Comparison of ENCODE assay signal across 32 mouse cellular contexts in the genomic region with DNA sequence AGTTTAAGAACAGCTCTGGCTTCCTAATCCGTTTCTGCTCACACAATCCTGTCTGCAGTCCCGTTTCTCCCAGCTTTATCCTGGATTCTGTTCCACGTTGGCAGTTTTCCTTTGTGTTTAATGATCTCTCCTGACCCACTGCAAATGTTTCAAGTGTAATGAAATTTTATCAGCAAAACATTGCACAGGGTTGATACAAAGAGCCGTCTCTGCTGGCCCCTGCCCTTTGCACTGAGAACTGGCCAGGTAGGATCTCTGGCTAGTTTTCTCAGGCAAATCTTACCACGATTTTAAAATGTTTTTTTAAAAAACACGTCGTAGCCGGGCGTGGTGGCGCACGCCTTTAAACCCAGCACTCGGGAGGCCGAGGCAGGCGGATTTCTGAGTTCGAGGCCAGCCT. TPM values are rescaled to one million over a fixed set of nuclear protein-coding genes. Genes with fewer than 3 reads are reported as not detected.
A peak's percentile ranks its signal among the peaks of the same experiment; 100 is the strongest.
DNase-seq lines count a peak whose midpoint lies in the region; ATAC-seq and TF ChIP-seq lines count a peak whose summit lies in the region.
"Had no signal": no experiment of that assay in that cellular context is flagged by ENCODE, and none has a peak within 500 bp of the region (broad histone marks: within the 10 kb centered on the region; RNA-seq: fewer than 3 reads in every experiment).

No protein-coding gene starts in this region.

- no peak for ATAC-seq in liver, embryonic 11.5 days (replicated peaks; ENCODE audit: low FRiP score)
- ATAC-seq in intestine, embryonic 15.5 days = peak; percentile 59
- peak; percentile 66 for ATAC-seq in intestine, postnatal 0 days
- ATAC-seq: activated CD4-positive, CD25-positive, alpha-beta regulatory T cell, adult 4 months; CD4-positive, CD25-positive, alpha-beta regulatory T cell, adult 4 months; Patski had no signal

- TF ChIP-seq POLR2A in liver, adult 2 months (IDR thresholded peaks at IDR 0.05; ENCODE audit: extremely low read depth, insufficient read depth, low read length) = no peak

- intact Hi-C loops in heart, postnatal 25 days (cut with DNase I) = loop anchor here (5.0 kb wide), 2 partner anchors 146 to 219 kb away; a partner anchor contains a TSS

- H3K4me1 ChIP-seq in heart, embryonic 10.5 days = peaks cover 1% of the 10 kb centered on the region; the same call in 1 of the 2 replicates
- no peaks in the 10 kb centered on the region for H3K4me1 ChIP-seq in liver, adult 2 months (ENCODE audit: control insufficient read depth, insufficient read depth, low read length)
- no peaks in the 10 kb centered on the region for H3K4me1 ChIP-seq in liver, embryonic 11.5 days (replicated peaks; ENCODE audit: control insufficient read depth, insufficient read depth, low read length)
- no peaks in the 10 kb centered on the region for H3K4me1 ChIP-seq in intestine, embryonic 15.5 days (replicated peaks)
- H3K4me1 ChIP-seq in intestine, postnatal 0 days (replicated peaks; ENCODE audit: control insufficient read depth, insufficient read depth, low read length) = no peaks in the 10 kb centered on the region
- H3K4me1 ChIP-seq: forebrain, embryonic 12.5 days had no signal

- no peak overlapping the region for H3K4me2 ChIP-seq in liver, embryonic 11.5 days
- no peak overlapping the region for H3K4me2 ChIP-seq in intestine, embryonic 15.5 days (replicated peaks)
- no peak overlapping the region for H3K4me2 ChIP-seq in intestine, postnatal 0 days (replicated peaks; ENCODE audit: low read depth)
- H3K4me2 ChIP-seq: embryonic facial prominence, embryonic 13.5 days; embryonic facial prominence, embryonic 15.5 days; forebrain, embryonic 12.5 days had no signal

- no peak overlapping the region for H3K9ac ChIP-seq in liver, adult 2 months (ENCODE audit: low read depth, low read length)
- H3K9ac ChIP-seq in liver, embryonic 11.5 days (ENCODE audit: low read depth, low read length) = no peak overlapping the region
- H3K9ac ChIP-seq in intestine, embryonic 15.5 days = no peak overlapping the region
- H3K9ac ChIP-seq in intestine, postnatal 0 days (ENCODE audit: low read depth, low read length) = no peak overlapping the region
- H3K9ac ChIP-seq: embryonic facial prominence, embryonic 13.5 days; embryonic facial prominence, embryonic 15.5 days; forebrain, embryonic 12.5 days had no signal

- no peaks in the 10 kb centered on the region for H3K79me2 ChIP-seq in liver, adult 2 months (ENCODE audit: control insufficient read depth, insufficient read depth, low read length)

- no peak overlapping the region for H3K27ac ChIP-seq in heart, embryonic 10.5 days
- no peak overlapping the region for H3K27ac ChIP-seq in liver, adult 2 months (replicated peaks; ENCODE audit: insufficient read depth, low read depth, low read length)
- no peak overlapping the region for H3K27ac ChIP-seq in liver, embryonic 11.5 days (ENCODE audit: low read depth, low read length)
- peak overlapping the region; percentile 58 for H3K27ac ChIP-seq in intestine, embryonic 15.5 days
- peak overlapping the region; percentile 79 for H3K27ac ChIP-seq in intestine, postnatal 0 days (ENCODE audit: low read depth, low read length)
- H3K27ac ChIP-seq: embryonic facial prominence, embryonic 13.5 days; embryonic facial prominence, embryonic 15.5 days; forebrain, embryonic 10.5 days; forebrain, embryonic 12.5 days had no signal

- H3K27me3 ChIP-seq in heart, embryonic 10.5 days (ENCODE audit: insufficient read depth, poor library complexity, severe bottlenecking) = peaks cover 11% of the 10 kb centered on the region; the same call in 1 of the 2 replicates
- no peaks in the 10 kb centered on the region for H3K27me3 ChIP-seq in liver, adult 2 months (ENCODE audit: control insufficient read depth, insufficient read depth, low read length)
- H3K27me3 ChIP-seq in liver, embryonic 11.5 days (replicated peaks; ENCODE audit: control insufficient read depth, insufficient read depth, low read length) = no peaks in the 10 kb centered on the region
- no peaks in the 10 kb centered on the region for H3K27me3 ChIP-seq in intestine, embryonic 15.5 days (replicated peaks)
- no peaks in the 10 kb centered on the region for H3K27me3 ChIP-seq in intestine, postnatal 0 days (replicated peaks; ENCODE audit: control insufficient read depth, insufficient read depth, low read length)
- H3K27me3 ChIP-seq: embryonic facial prominence, embryonic 13.5 days; embryonic facial prominence, embryonic 15.5 days; forebrain, embryonic 12.5 days; Patski had no signal

- no peaks in the 10 kb centered on the region for H3K36me3 ChIP-seq in heart, embryonic 10.5 days
- H3K36me3 ChIP-seq in liver, adult 2 months (ENCODE audit: control insufficient read depth, insufficient read depth, low read length) = no peaks in the 10 kb centered on the region
- H3K36me3 ChIP-seq in liver, embryonic 11.5 days (ENCODE audit: control insufficient read depth, insufficient read depth, low read length) = no peaks in the 10 kb centered on the region
- no peaks in the 10 kb centered on the region for H3K36me3 ChIP-seq in intestine, embryonic 15.5 days
- no peaks in the 10 kb centered on the region for H3K36me3 ChIP-seq in intestine, postnatal 0 days (ENCODE audit: control insufficient read depth, insufficient read depth)
- H3K36me3 ChIP-seq: embryonic facial prominence, embryonic 13.5 days; embryonic facial prominence, embryonic 15.5 days; forebrain, embryonic 10.5 days; forebrain, embryonic 12.5 days; G1E had no signal

- DNase-seq in heart, embryonic 10.5 days (ENCODE audit: low spot score) = peak; percentile 50
- DNase-seq in heart, postnatal 25 days (ENCODE audit: low spot score) = no peak
- peak; percentile 35 for DNase-seq in liver, adult 2 months (ENCODE audit: extremely low read depth, low read depth, low spot score)
- no peak for DNase-seq in liver, embryonic 11.5 days (ENCODE audit: low spot score)
- no peak for DNase-seq in spleen, postnatal 36 days (ENCODE audit: low spot score in 2 of 2)
- no peak for DNase-seq in layer of hippocampus, adult 9-10 months (ENCODE audit: low spot score)
- DNase-seq: adrenal gland, adult 2 months; adrenal gland, postnatal 10 days; adrenal gland, postnatal 25 days; cerebellum, adult 11 months; cerebellum, adult 18-20 months; cerebellum, adult 8-10 months; cerebellum, adult 9-11 months; cerebellum, postnatal 36 days; embryo, embryonic 11 days had no signal

- H3K4me3 ChIP-seq in heart, embryonic 10.5 days = no peak overlapping the region
- H3K4me3 ChIP-seq in liver, adult 2 months (ENCODE audit: insufficient read depth, low read depth, low read length) = no peak overlapping the region
- H3K4me3 ChIP-seq in liver, embryonic 11.5 days (ENCODE audit: low read depth, low read length) = no peak overlapping the region
- H3K4me3 ChIP-seq in intestine, embryonic 15.5 days (replicated peaks) = no peak overlapping the region
- no peak overlapping the region for H3K4me3 ChIP-seq in intestine, postnatal 0 days (ENCODE audit: low read depth, low read length)
- H3K4me3 ChIP-seq: embryonic facial prominence, embryonic 13.5 days; embryonic facial prominence, embryonic 15.5 days; erythroblast, embryonic 14.5 days; forebrain, embryonic 10.5 days; forebrain, embryonic 12.5 days had no signal

- no peaks in the 10 kb centered on the region for H3K9me3 ChIP-seq in heart, embryonic 10.5 days
- no peaks in the 10 kb centered on the region for H3K9me3 ChIP-seq in liver, embryonic 11.5 days (ENCODE audit: control insufficient read depth, low read length)
- no peaks in the 10 kb centered on the region for H3K9me3 ChIP-seq in intestine, embryonic 15.5 days
- H3K9me3 ChIP-seq in intestine, postnatal 0 days (ENCODE audit: control insufficient read depth) = no peaks in the 10 kb centered on the region
- H3K9me3 ChIP-seq: embryonic facial prominence, embryonic 13.5 days; embryonic facial prominence, embryonic 15.5 days; forebrain, embryonic 10.5 days; forebrain, embryonic 12.5 days; G1E had no signal

- 79% methylated on average over 15 of the region's 15 CpGs for WGBS in heart, embryonic 10.5 days
- 75% methylated on average over 15 of the region's 15 CpGs for WGBS in liver, adult 2 months
- WGBS in liver, embryonic 11.5 days = 82% methylated on average over 15 of the region's 15 CpGs
- 67% methylated on average over 15 of the region's 15 CpGs for WGBS in intestine, embryonic 15.5 days
- WGBS in intestine, postnatal 0 days = 46% methylated on average over 15 of the region's 15 CpGs

- TF ChIP-seq CTCF in liver, adult 2 months (IDR thresholded peaks at IDR 0.05; ENCODE audit: low read depth, low read length) = no peak
- TF ChIP-seq CTCF in intestine, postnatal 0 days (IDR thresholded peaks at IDR 0.05; ENCODE audit: low read depth) = peak; percentile 15

RNA-seq across cellular contexts. Expression of a gene that starts 14.9 kb away (rescaled TPM):
- polyA plus RNA-seq in heart, embryonic 10.5 days (2016; fragmentation: Nextera tagmentation; extraction: Ambion mirVana) = 14.1 and 16.1 TPM in 2 replicates
- 10 to 100 TPM; 77.7 to 79.7 TPM for total RNA-seq in heart, postnatal 25 days (2021)
- total RNA-seq in liver, adult 2 months (2014; rRNA removed) = 69.8 and 99.1 TPM in 2 replicates
- polyA plus RNA-seq in liver, adult 2 months (2012; rRNA removed) = 108 and 130 TPM in 2 replicates
- polyA plus RNA-seq in liver, embryonic 11.5 days (2014; fragmentation: Nextera tagmentation; extraction: Ambion mirVana) = 10.8 and 12.0 TPM in 2 replicates
- 26.1 and 32.5 TPM in 2 replicates for polyA plus RNA-seq in intestine, embryonic 15.5 days (2015; fragmentation: Nextera tagmentation; extraction: Ambion mirVana)
- polyA plus RNA-seq in intestine, postnatal 0 days (2015; fragmentation: Nextera tagmentation; extraction: Ambion mirVana) = 13.0 TPM in 2 replicates
- total RNA-seq: CH12.LX, G1E had no signal
- polyA plus RNA-seq: erythroblast, embryonic 14.5 days; G1E had no signal

RNA-seq across cellular contexts. Expression of a gene that starts 21.1 kb away (rescaled TPM):
- polyA plus RNA-seq in heart, embryonic 10.5 days (2016; fragmentation: Nextera tagmentation; extraction: Ambion mirVana) = 121 and 146 TPM in 2 replicates
- total RNA-seq in heart, postnatal 25 days (2021) = 10 to 100 TPM; 50.1 to 51.4 TPM
- total RNA-seq in liver, adult 2 months (2014; rRNA removed) = 17.9 and 21.8 TPM in 2 replicates
- 11.4 and 12.5 TPM in 2 replicates for polyA plus RNA-seq in liver, adult 2 months (2012; rRNA removed)
- polyA plus RNA-seq in liver, embryonic 11.5 days (2014; fragmentation: Nextera tagmentation; extraction: Ambion mirVana) = 154 and 167 TPM in 2 replicates
- 173 and 186 TPM in 2 replicates for polyA plus RNA-seq in intestine, embryonic 15.5 days (2015; fragmentation: Nextera tagmentation; extraction: Ambion mirVana)
- polyA plus RNA-seq in intestine, postnatal 0 days (2015; fragmentation: Nextera tagmentation; extraction: Ambion mirVana) = 157 and 172 TPM in 2 replicates
- total RNA-seq: G1E had no signal
- polyA plus RNA-seq: activated CD4-positive, CD25-positive, alpha-beta regulatory T cell, adult 4 months; G1E had no signal

RNA-seq across cellular contexts. Expression of a gene that starts 26.9 kb away (rescaled TPM):
- 9.5 and 10.6 TPM in 2 replicates for polyA plus RNA-seq in heart, embryonic 10.5 days (2016; fragmentation: Nextera tagmentation; extraction: Ambion mirVana)
- 1 to 10 TPM; 1.6 to 3.2 TPM for total RNA-seq in heart, postnatal 25 days (2021)
- 96.1 and 97.1 TPM in 2 replicates for total RNA-seq in liver, adult 2 months (2014; rRNA removed)
- 138 and 146 TPM in 2 replicates for polyA plus RNA-seq in liver, adult 2 months (2012; rRNA removed)
- polyA plus RNA-seq in liver, embryonic 11.5 days (2014; fragmentation: Nextera tagmentation; extraction: Ambion mirVana) = 9.2 and 9.5 TPM in 2 replicates
- polyA plus RNA-seq in intestine, embryonic 15.5 days (2015; fragmentation: Nextera tagmentation; extraction: Ambion mirVana) = 16.9 and 19.1 TPM in 2 replicates
- polyA plus RNA-seq in intestine, postnatal 0 days (2015; fragmentation: Nextera tagmentation; extraction: Ambion mirVana) = 21.6 and 21.9 TPM in 2 replicates
- total RNA-seq: common myeloid progenitor, adult 5-6 weeks had no signal
- polyA plus RNA-seq: activated CD4-positive, CD25-positive, alpha-beta regulatory T cell, adult 4 months; CD4-positive, CD25-positive, alpha-beta regulatory T cell, adult 4 months; erythroblast, embryonic 14.5 days; G1E had no signal

RNA-seq across cellular contexts. Expression of a gene that starts 39.6 kb away (rescaled TPM):
- not detected in 2 replicates for polyA plus RNA-seq in heart, embryonic 10.5 days (2016; fragmentation: Nextera tagmentation; extraction: Ambion mirVana)
- total RNA-seq in heart, postnatal 25 days (2021) = not detected
- under 0.01 TPM in 1 of 2 replicates, not detected in the other for total RNA-seq in liver, adult 2 months (2014; rRNA removed)
- polyA plus RNA-seq in liver, adult 2 months (2012; rRNA removed) = 0.06 and 0.07 TPM in 2 replicates
- polyA plus RNA-seq in liver, embryonic 11.5 days (2014; fragmentation: Nextera tagmentation; extraction: Ambion mirVana) = not detected in 2 replicates
- polyA plus RNA-seq in intestine, embryonic 15.5 days (2015; fragmentation: Nextera tagmentation; extraction: Ambion mirVana) = 164 and 180 TPM in 2 replicates
- 475 and 488 TPM in 2 replicates for polyA plus RNA-seq in intestine, postnatal 0 days (2015; fragmentation: Nextera tagmentation; extraction: Ambion mirVana)
- total RNA-seq: adrenal gland, adult 2 months; adrenal gland, postnatal 10 days; adrenal gland, postnatal 25 days; adrenal gland, postnatal 4 days; CH12.LX; common myeloid progenitor, adult 5-6 weeks; G1E had no signal
- polyA plus RNA-seq: activated CD4-positive, CD25-positive, alpha-beta regulatory T cell, adult 4 months; adrenal gland, adult 2 months; brain, embryonic 14.5 days; CD4-positive, CD25-positive, alpha-beta regulatory T cell, adult 4 months; embryonic facial prominence, embryonic 11.5 days; embryonic facial prominence, embryonic 13.5 days; embryonic facial prominence, embryonic 15.5 days; erythroblast, embryonic 14.5 days; forebrain, embryonic 10.5 days; forebrain, embryonic 12.5 days; forebrain, embryonic 14.5 days; G1E; Patski had no signal

RNA-seq across cellular contexts. Expression of a gene that starts 52.4 kb away (rescaled TPM):
- polyA plus RNA-seq in heart, embryonic 10.5 days (2016; fragmentation: Nextera tagmentation; extraction: Ambion mirVana) = 1.2 TPM in 1 of 2 replicates, not detected in the other
- not detected for total RNA-seq in heart, postnatal 25 days (2021)
- total RNA-seq in liver, adult 2 months (2014; rRNA removed) = 34.1 and 107 TPM in 2 replicates
- polyA plus RNA-seq in liver, adult 2 months (2012; rRNA removed) = 145 and 164 TPM in 2 replicates
- 7.5 and 7.7 TPM in 2 replicates for polyA plus RNA-seq in liver, embryonic 11.5 days (2014; fragmentation: Nextera tagmentation; extraction: Ambion mirVana)
- polyA plus RNA-seq in intestine, embryonic 15.5 days (2015; fragmentation: Nextera tagmentation; extraction: Ambion mirVana) = 153 and 154 TPM in 2 replicates
- 53.9 and 60.7 TPM in 2 replicates for polyA plus RNA-seq in intestine, postnatal 0 days (2015; fragmentation: Nextera tagmentation; extraction: Ambion mirVana)
- total RNA-seq: adrenal gland, adult 2 months; adrenal gland, postnatal 25 days; CH12.LX; common myeloid progenitor, adult 5-6 weeks; G1E had no signal
- polyA plus RNA-seq: activated CD4-positive, CD25-positive, alpha-beta regulatory T cell, adult 4 months; brain, embryonic 14.5 days; CD4-positive, CD25-positive, alpha-beta regulatory T cell, adult 4 months; embryonic facial prominence, embryonic 11.5 days; embryonic facial prominence, embryonic 13.5 days; embryonic facial prominence, embryonic 15.5 days; forebrain, embryonic 10.5 days; forebrain, embryonic 12.5 days; forebrain, embryonic 14.5 days; G1E; Patski had no signal

Comparison
In these comparisons a context has a peak if more than half of its experiments do, and no peak if none do; other contexts are left out.
1. DNase-seq: peak in heart, embryonic 10.5 days (single experiment) and liver, adult 2 months (single experiment); none in heart, postnatal 25 days (single experiment), liver, embryonic 11.5 days (single experiment), spleen, postnatal 36 days (0 of 2) and layer of hippocampus, adult 9-10 months (single experiment).
2. H3K27ac ChIP-seq: peak in intestine, embryonic 15.5 days (single experiment) and intestine, postnatal 0 days (single experiment); none in heart, embryonic 10.5 days (single experiment), liver, adult 2 months (single experiment) and liver, embryonic 11.5 days (single experiment).